Mouse (Mus musculus): ENCODE results near the gene Dlg5. TPM values are rescaled to one million over a fixed set of nuclear protein-coding genes. Genes with fewer than 3 reads are reported as not detected.
A peak's percentile ranks its signal among the peaks of the same experiment; 100 is the strongest.

Gene Dlg5
- polyA plus RNA-seq, 1 experiment from 2014 or later = 32.9 TPM

DNA sequence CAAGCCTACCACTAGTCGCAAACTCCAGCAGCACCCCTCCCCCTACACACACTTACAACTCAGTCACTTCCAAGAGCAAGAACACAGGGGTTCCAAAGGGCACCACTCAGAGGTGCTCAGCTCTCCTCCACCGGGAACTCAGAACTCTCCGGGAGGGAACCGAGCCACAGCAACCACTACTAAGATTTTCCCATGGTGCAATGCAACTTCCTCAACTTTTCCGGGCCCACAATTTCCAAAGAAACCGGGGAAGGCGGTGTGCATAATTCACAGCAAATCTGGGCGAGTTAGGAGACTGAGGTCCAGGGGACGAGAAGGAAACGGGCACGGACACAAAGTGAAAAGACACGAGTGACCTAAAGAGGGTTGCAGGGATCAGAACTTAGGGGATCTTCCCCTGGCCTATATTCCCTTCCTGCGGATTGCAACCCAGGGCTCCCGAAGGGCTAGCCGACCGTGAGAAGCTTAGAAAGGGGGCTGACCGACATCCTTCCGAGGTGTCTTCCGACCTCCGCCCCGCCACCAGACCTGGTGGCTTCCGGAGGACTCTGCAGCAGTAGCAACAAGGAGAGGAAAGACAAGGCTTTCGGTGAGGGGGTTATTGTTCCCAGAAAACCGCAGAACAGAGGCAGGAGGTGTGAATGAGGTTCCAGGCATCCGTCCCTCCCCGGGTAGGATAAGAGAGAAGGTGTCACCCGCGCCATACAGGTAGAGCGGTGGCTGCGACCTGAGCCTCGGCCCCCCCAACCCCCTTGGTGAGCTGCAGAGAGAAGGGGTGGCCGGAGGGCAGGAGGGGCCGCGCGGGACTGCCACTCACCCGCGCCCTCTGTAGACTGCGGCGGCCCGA is 1.2 kb downstream of the Dlg5 start:
- H3K9ac ChIP-seq (replicated peaks; ENCODE audit: low read length) = peak overlapping the region; percentile 98
- H3K27ac ChIP-seq (replicated peaks; ENCODE audit: low read depth, low read length) = peak overlapping the region; percentile 95
- H3K4me1 ChIP-seq (ENCODE audit: control insufficient read depth, insufficient read depth, low read length) = peaks cover 18% of the 10 kb centered on the region
- H3K4me2 ChIP-seq (ENCODE audit: low read length) = peak overlapping the region; percentile 84
- H3K9me3 ChIP-seq (ENCODE audit: control insufficient read depth, low read length) = no peaks in the 10 kb centered on the region
- no peaks in the 10 kb centered on the region for H3K27me3 ChIP-seq (ENCODE audit: control insufficient read depth, insufficient read depth, low read length)
- WGBS = under 1% methylated on average over 40 of the region's 40 CpGs
- peaks cover 10% of the 10 kb centered on the region; the same call in 1 of the 2 replicates for H3K36me3 ChIP-seq (ENCODE audit: control insufficient read depth, insufficient read depth, low read length)
- peak overlapping the region; percentile 83 for H3K4me3 ChIP-seq (replicated peaks; ENCODE audit: low read depth, low read length)
- DNase-seq = peak; percentile 60
- ATAC-seq (ENCODE audit: low FRiP score, low TSS enrichment) = peak; percentile 60; the same call in 1 of the 2 replicates

DNA sequence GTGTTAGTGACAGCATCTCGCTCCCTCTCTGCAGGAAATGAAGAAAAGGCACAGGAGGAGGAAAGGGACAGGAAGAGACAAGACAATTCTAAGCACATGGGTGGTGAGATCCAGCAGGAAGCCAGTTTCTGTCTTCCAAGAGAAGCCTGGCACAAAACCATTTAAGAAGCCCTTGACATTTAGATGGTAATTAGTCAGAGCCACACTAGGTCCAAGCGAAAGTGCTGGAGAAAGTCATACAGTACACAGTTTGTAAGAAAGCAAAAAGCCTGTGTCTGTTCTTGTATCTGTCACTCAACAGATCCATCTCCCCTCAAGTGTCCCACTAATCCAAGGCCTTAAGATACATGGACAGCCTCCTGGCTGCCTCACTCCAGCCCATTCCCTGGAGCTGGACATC is 3.7 kb downstream of the Dlg5 start:
- WGBS = 83% methylated on average over 2 of the region's 2 CpGs
- H3K27me3 ChIP-seq (ENCODE audit: control insufficient read depth, insufficient read depth, low read length) = no peaks in the 10 kb centered on the region
- DNase-seq (no peak), ATAC-seq (ENCODE audit: low FRiP score, low TSS enrichment) (no peak)
- peaks cover 23% of the 10 kb centered on the region for H3K4me1 ChIP-seq (ENCODE audit: control insufficient read depth, insufficient read depth, low read length)
- H3K9me3 ChIP-seq (ENCODE audit: control insufficient read depth, low read length) = no peaks in the 10 kb centered on the region
- peaks cover 13% of the 10 kb centered on the region; the same call in 1 of the 2 replicates for H3K36me3 ChIP-seq (ENCODE audit: control insufficient read depth, insufficient read depth, low read length)
- no peak overlapping the region for H3K9ac ChIP-seq (replicated peaks; ENCODE audit: low read length)
- no peak overlapping the region for H3K4me2 ChIP-seq (ENCODE audit: low read length)
- H3K4me3 ChIP-seq (replicated peaks; ENCODE audit: low read depth, low read length) = no peak overlapping the region
- no peak overlapping the region for H3K27ac ChIP-seq (replicated peaks; ENCODE audit: low read depth, low read length)

DNA sequence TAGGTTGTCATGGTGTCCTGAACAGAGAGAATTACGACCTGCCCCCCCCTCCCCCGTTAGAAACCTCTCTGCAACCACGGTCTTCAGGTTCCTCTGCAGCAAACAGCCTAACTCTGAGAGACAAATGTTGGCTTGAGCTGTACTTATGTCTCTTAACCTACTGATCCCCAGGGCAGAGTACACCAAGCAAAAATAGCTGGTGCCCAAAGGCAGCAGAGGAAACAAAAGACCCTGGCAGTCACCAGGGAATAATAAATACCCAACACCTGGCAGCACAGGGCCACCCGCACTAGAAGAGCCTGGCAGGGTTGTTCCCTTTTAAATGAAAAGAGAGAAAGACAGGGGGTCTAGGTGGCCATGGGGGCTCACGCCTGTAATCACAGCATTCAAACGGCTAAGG is 4.9 kb downstream of the Dlg5 start:
- DNase-seq = no peak
- Histone ChIP-seq H3K9ac (replicated peaks; ENCODE audit: low read length) (no peak overlapping the region), H3K36me3 (ENCODE audit: control insufficient read depth, insufficient read depth, low read length) (peaks cover 13% of the 10 kb centered on the region; the same call in 1 of the 2 replicates), H3K27ac (replicated peaks; ENCODE audit: low read depth, low read length) (no peak overlapping the region), H3K4me3 (replicated peaks; ENCODE audit: low read depth, low read length) (no peak overlapping the region), H3K4me1 (ENCODE audit: control insufficient read depth, insufficient read depth, low read length) (peaks cover 20% of the 10 kb centered on the region), H3K9me3 (ENCODE audit: control insufficient read depth, low read length) (no peaks in the 10 kb centered on the region), H3K4me2 (ENCODE audit: low read length) (no peak overlapping the region), H3K27me3 (ENCODE audit: control insufficient read depth, insufficient read depth, low read length) (no peaks in the 10 kb centered on the region)
- no peak for ATAC-seq (ENCODE audit: low FRiP score, low TSS enrichment)
- 77% methylated on average over 6 of the region's 6 CpGs for WGBS

DNA sequence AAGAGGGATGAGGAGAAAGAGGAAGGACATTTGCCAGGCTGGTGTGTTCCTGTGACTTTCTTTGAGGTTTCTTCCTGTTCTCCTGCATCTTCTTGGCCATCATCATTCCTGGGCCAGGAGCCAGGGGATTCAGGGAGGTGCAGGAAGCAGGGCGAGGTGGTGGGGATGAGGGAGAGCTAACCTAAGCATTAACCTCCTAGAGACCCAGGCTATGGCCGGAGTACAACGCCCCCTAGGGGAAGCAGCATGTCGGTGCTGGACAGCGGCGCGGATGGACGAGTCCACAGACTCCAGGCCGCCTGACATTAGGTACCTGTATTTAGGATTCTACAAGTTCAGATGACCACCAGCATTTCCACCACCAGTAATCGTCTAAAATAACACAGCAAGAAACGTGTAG is 6.1 kb downstream of the Dlg5 start:
- Histone ChIP-seq H3K9ac (replicated peaks; ENCODE audit: low read length) (no peak overlapping the region), H3K4me1 (ENCODE audit: control insufficient read depth, insufficient read depth, low read length) (peaks cover 20% of the 10 kb centered on the region), H3K4me2 (ENCODE audit: low read length) (no peak overlapping the region), H3K4me3 (replicated peaks; ENCODE audit: low read depth, low read length) (no peak overlapping the region), H3K27ac (replicated peaks; ENCODE audit: low read depth, low read length) (no peak overlapping the region), H3K27me3 (ENCODE audit: control insufficient read depth, insufficient read depth, low read length) (no peaks in the 10 kb centered on the region), H3K36me3 (ENCODE audit: control insufficient read depth, insufficient read depth, low read length) (peaks cover 13% of the 10 kb centered on the region; the same call in 1 of the 2 replicates), H3K9me3 (ENCODE audit: control insufficient read depth, low read length) (no peaks in the 10 kb centered on the region)
- WGBS = 81% methylated on average over 11 of the region's 11 CpGs
- ATAC-seq (ENCODE audit: low FRiP score, low TSS enrichment) (no peak), DNase-seq (no peak)

DNA sequence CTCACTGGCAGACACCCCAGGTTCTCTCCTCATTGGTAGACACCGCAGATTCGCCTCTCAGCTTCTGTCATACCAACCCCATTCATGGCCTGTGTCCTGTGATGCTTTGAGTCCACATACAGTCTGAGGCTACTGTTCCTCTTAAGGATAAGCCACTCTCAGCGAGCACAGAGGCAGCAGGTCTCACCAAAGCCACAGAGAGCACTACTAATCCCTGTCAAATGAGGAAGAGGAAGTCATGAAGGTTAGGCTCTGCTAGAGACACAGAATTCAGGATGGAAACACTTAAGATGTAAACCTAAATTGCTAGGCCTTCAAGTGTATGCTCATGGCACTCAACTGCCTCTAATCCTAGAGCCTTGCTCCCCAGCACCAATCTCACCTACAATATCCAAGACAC is 9.8 kb downstream of the Dlg5 start:
- peaks cover 4% of the 10 kb centered on the region; the same call in 1 of the 2 replicates for H3K4me1 ChIP-seq (ENCODE audit: control insufficient read depth, insufficient read depth, low read length)
- no peak overlapping the region for H3K4me3 ChIP-seq (replicated peaks; ENCODE audit: low read depth, low read length)
- H3K9me3 ChIP-seq (ENCODE audit: control insufficient read depth, low read length) = no peaks in the 10 kb centered on the region
- no peaks in the 10 kb centered on the region for H3K27me3 ChIP-seq (ENCODE audit: control insufficient read depth, insufficient read depth, low read length)
- H3K4me2 ChIP-seq (ENCODE audit: low read length) = no peak overlapping the region
- H3K36me3 ChIP-seq (ENCODE audit: control insufficient read depth, insufficient read depth, low read length) = 0 out of 2 replicates have a peak, but pooled peaks cover 4% of the 10 kb centered on the region
- DNase-seq (no peak), ATAC-seq (ENCODE audit: low FRiP score, low TSS enrichment) (no peak)
- H3K27ac ChIP-seq (replicated peaks; ENCODE audit: low read depth, low read length) = no peak overlapping the region
- WGBS = 85% methylated on average over 3 of the region's 3 CpGs
- H3K9ac ChIP-seq (replicated peaks; ENCODE audit: low read length) = no peak overlapping the region

DNA sequence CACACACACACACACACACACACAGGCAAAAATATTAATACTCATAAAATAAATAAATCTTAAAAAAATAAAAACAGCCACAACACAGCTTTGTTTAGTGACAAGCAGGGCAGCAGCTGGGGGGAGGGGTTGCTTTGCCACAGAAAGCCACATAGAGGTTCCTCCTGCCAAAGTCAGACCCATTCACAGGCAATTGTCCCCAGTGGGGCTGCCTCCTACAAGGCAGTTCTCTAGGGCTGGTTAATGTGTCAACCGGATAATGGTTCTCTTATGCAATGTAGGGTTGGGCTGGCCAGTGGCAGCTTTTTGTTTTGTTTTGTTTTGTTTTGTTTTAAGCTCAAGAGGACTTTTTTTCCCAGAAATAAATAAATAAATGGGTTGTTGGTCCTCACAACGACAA is 11.3 kb downstream of the Dlg5 start:
- Histone ChIP-seq H3K36me3 (ENCODE audit: control insufficient read depth, insufficient read depth, low read length) (0 out of 2 replicates have a peak, but pooled peaks cover 4% of the 10 kb centered on the region), H3K9me3 (ENCODE audit: control insufficient read depth, low read length) (no peaks in the 10 kb centered on the region), H3K4me2 (ENCODE audit: low read length) (no peak overlapping the region), H3K27me3 (ENCODE audit: control insufficient read depth, insufficient read depth, low read length) (no peaks in the 10 kb centered on the region), H3K27ac (replicated peaks; ENCODE audit: low read depth, low read length) (no peak overlapping the region), H3K4me1 (ENCODE audit: control insufficient read depth, insufficient read depth, low read length) (peaks cover 4% of the 10 kb centered on the region; the same call in 1 of the 2 replicates), H3K4me3 (replicated peaks; ENCODE audit: low read depth, low read length) (no peak overlapping the region), H3K9ac (replicated peaks; ENCODE audit: low read length) (no peak overlapping the region)
- no peak for ATAC-seq (ENCODE audit: low FRiP score, low TSS enrichment)
- WGBS = 70% methylated on average over 2 of the region's 2 CpGs
- DNase-seq = no peak

DNA sequence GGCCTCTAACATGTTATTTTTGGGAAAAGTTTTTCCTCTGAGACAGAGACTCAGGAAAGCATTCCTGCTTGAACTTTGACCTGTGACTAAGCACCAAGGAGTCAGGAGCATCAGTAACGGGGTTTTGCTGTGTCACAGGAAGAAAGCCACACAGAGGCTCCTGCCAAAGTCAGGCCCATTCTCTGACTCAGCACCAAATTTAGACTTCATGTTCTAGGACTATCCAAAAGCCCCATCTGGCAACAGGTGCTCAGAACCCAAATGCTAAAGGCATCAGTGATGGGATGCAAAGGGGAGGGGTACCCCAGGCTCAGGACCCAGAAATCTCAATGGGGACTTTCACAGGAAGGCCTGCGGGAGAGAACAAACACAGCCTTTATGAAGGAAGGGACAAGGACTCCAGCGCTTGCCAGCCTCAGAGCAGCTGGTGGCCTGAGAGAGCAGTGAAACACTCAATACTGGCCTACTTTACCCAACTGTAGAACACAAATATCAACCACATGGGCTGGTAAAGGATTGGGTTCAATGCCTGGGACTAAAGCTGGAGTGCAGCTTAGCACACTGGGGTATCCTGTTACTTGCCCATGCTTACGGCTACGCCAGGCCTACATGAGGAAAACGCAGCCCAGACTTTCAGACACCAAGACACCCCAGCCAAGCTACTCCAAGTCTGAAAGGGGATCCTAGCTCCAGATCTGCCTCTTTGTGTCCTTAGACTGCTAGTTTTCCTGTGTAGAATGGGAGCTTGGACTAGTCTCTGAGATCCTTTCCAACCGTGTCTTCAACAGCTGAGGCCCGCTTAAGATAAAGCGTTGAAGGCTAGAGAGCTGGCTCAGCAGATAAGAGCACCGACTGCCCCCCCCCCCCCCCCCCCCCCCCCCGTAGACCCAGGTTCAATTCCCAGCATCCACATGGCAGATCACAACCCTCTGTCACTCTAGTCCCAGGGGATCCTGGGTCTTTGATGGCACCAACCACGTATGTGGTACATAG is 12.8 kb downstream of the Dlg5 start:
- H3K9me3 ChIP-seq (ENCODE audit: control insufficient read depth, low read length) = no peaks in the 10 kb centered on the region
- 68% methylated on average over 12 of the region's 12 CpGs for WGBS
- no peak for DNase-seq

DNA sequence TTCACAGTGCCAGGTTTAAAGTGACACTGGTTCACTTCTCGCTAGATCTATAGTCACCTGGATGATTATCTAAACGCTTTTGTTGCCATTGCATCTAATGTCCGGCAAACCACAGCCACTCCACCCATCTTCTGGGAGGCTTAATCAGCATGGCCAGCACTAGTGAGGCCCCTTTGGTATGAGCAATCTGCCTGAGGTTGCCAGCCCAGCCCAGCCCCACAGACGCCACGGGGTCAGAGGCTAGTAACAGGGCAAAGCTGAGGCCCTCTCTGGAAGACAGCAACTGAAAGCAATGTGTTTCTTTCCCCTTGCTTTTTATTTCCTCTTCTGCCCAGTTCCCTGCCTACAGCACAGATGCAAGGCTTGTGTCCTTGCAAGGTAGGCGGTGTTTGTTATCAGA is 17.2 kb downstream of the Dlg5 start:
- no peaks in the 10 kb centered on the region for H3K36me3 ChIP-seq (ENCODE audit: control insufficient read depth, insufficient read depth, low read length)
- no peaks in the 10 kb centered on the region for H3K27me3 ChIP-seq (ENCODE audit: control insufficient read depth, insufficient read depth, low read length)
- H3K27ac ChIP-seq (replicated peaks; ENCODE audit: low read depth, low read length) = no peak overlapping the region
- no peak overlapping the region for H3K4me2 ChIP-seq (ENCODE audit: low read length)
- no peak overlapping the region for H3K4me3 ChIP-seq (replicated peaks; ENCODE audit: low read depth, low read length)
- no peaks in the 10 kb centered on the region for H3K4me1 ChIP-seq (ENCODE audit: control insufficient read depth, insufficient read depth, low read length)
- DNase-seq = no peak
- 86% methylated on average over 6 of the region's 6 CpGs for WGBS
- H3K9me3 ChIP-seq (ENCODE audit: control insufficient read depth, low read length) = no peaks in the 10 kb centered on the region
- no peak overlapping the region for H3K9ac ChIP-seq (replicated peaks; ENCODE audit: low read length)
- no peak for ATAC-seq (ENCODE audit: low FRiP score, low TSS enrichment)

More for the DNA sequence above, 12.8 kb downstream of the Dlg5 start:
- H3K9ac ChIP-seq (replicated peaks; ENCODE audit: low read length) = no peak overlapping the region
- no peaks in the 10 kb centered on the region for H3K4me1 ChIP-seq (ENCODE audit: control insufficient read depth, insufficient read depth, low read length)
- H3K4me2 ChIP-seq (ENCODE audit: low read length) = no peak overlapping the region
- H3K36me3 ChIP-seq (ENCODE audit: control insufficient read depth, insufficient read depth, low read length) = no peaks in the 10 kb centered on the region
- H3K27ac ChIP-seq (replicated peaks; ENCODE audit: low read depth, low read length) = 0 out of 2 replicates have a peak overlapping the region, but pooled peaks have one; percentile 32
- no peak for ATAC-seq (ENCODE audit: low FRiP score, low TSS enrichment)
- no peak overlapping the region for H3K4me3 ChIP-seq (replicated peaks; ENCODE audit: low read depth, low read length)
- H3K27me3 ChIP-seq (ENCODE audit: control insufficient read depth, insufficient read depth, low read length) = no peaks in the 10 kb centered on the region

All from midbrain, embryonic 14.5 days (tissue).